Mouse (Mus musculus) bone marrow macrophage, adult 2 months (primary cell): ENCODE measurements around the gene Slc29a2. TPM values are rescaled to one million over a fixed set of nuclear protein-coding genes. Genes with fewer than 3 reads are reported as not detected.

ENCODE experiments used
- H3K27ac ChIP-seq: 2 replicates; pipeline ENCODE4 v1.5.1; 2012; ENCODE audit warnings: low read depth, low read length; ENCODE audit not compliant: insufficient read depth
- H3K4me1 ChIP-seq: 2 replicates; pipeline ENCODE4 v1.6.1; 2012; ENCODE audit warnings: low read length; ENCODE audit not compliant: control insufficient read depth, insufficient read depth
- H3K4me3 ChIP-seq: 2 replicates; pipeline ENCODE4 v1.5.1; 2012; ENCODE audit warnings: mild to moderate bottlenecking, low read length, moderate library complexity; ENCODE audit not compliant: insufficient read depth
- CTCF ChIP-seq: IDR thresholded peaks from 2 replicates; pipeline ENCODE4 v1.5.1; 2012; ENCODE audit warnings: low read depth, mild to moderate bottlenecking, low read length, moderate library complexity
- POLR2A ChIP-seq: IDR thresholded peaks from 2 replicates; pipeline ENCODE4 v1.6.1; 2012; ENCODE audit warnings: mild to moderate bottlenecking, low read depth, low read length, borderline replicate concordance
- polyA plus RNA-seq: library from polyadenylated mRNA; stranded (reverse); fragments of >200 nt; gene quantifications from 2 replicates; pipeline ENCODE4 v1.2.4, GENCODE M21; 2012; ENCODE audit not compliant: missing spikeins, insufficient read depth, insufficient read length

The Slc29a2 gene
- polyA plus RNA-seq, 1 experiment, result 1.2 TPM

- TF ChIP-seq CTCF (no peak), POLR2A (no peak)
- Histone ChIP-seq H3K27ac (no peak overlapping the region), H3K4me1 (peaks cover 21% of the 10 kb centered on the region), H3K4me3 (no peak overlapping the region)
These were observed 24.7 kb downstream of the Slc29a2 start for GRCm38 (mm10) chr19:5048138-5049056.

- no peak for TF ChIP-seq CTCF
- no peak for TF ChIP-seq POLR2A
- Histone ChIP-seq H3K4me1 (peaks cover 21% of the 10 kb centered on the region), H3K4me3 (no peak overlapping the region), H3K27ac (peak overlapping the region; percentile 62)
These were observed 25.7 kb downstream of the Slc29a2 start for GRCm38 (mm10) chr19:5049325-5049724.

- no peak for TF ChIP-seq POLR2A
- peak; percentile 22; the same call in 1 of the 2 replicates for TF ChIP-seq CTCF
- peak within 1 kb of the TSS; percentile 44 for H3K4me3 ChIP-seq
- peaks cover 21% of the 10 kb centered on the region for H3K4me1 ChIP-seq
- peak within 1 kb of the TSS; percentile 62 for H3K27ac ChIP-seq
These were observed 26.6 kb downstream of the Slc29a2 start, which contains the start of gene Rin1 for GRCm38 (mm10) chr19:5050047-5050905. TSS of gene Rin1 (plus strand) at chr19:5050481.

GRCm38 (mm10) chr19:5051031-5051430 lies 27.4 kb downstream of the Slc29a2 start:
- Histone ChIP-seq H3K4me1 (peaks cover 21% of the 10 kb centered on the region), H3K27ac (no peak overlapping the region), H3K4me3 (peak overlapping the region; percentile 44)
- TF ChIP-seq POLR2A (no peak), CTCF (no peak)

GRCm38 (mm10) chr19:5051515-5051914 lies 27.9 kb downstream of the Slc29a2 start:
- Histone ChIP-seq H3K4me3 (no peak overlapping the region), H3K27ac (no peak overlapping the region), H3K4me1 (peaks cover 21% of the 10 kb centered on the region)
- TF ChIP-seq CTCF, result no peak
- TF ChIP-seq POLR2A, result no peak

- H3K4me1 ChIP-seq, result peaks cover 21% of the 10 kb centered on the region
- TF ChIP-seq POLR2A, result no peak
- TF ChIP-seq CTCF, result no peak
- no peak overlapping the region for H3K4me3 ChIP-seq
- H3K27ac ChIP-seq, result no peak overlapping the region
These were observed 28.6 kb downstream of the Slc29a2 start for GRCm38 (mm10) chr19:5052166-5052822.

GRCm38 (mm10) chr19:5052853-5053252 lies 29.2 kb downstream of the Slc29a2 start:
- H3K27ac ChIP-seq, result no peak overlapping the region
- peaks cover 21% of the 10 kb centered on the region for H3K4me1 ChIP-seq
- TF ChIP-seq POLR2A, result no peak
- no peak for TF ChIP-seq CTCF
- H3K4me3 ChIP-seq, result no peak overlapping the region

- TF ChIP-seq CTCF (peak; percentile 53), POLR2A (no peak)
- Histone ChIP-seq H3K4me3 (no peak overlapping the region), H3K27ac (no peak overlapping the region), H3K4me1 (peaks cover 19% of the 10 kb centered on the region)
These were observed 30.2 kb downstream of the Slc29a2 start for GRCm38 (mm10) chr19:5053909-5054308.

- H3K27ac ChIP-seq, result no peak overlapping the region
- H3K4me3 ChIP-seq, result no peak overlapping the region
- H3K4me1 ChIP-seq, result no peaks in the 10 kb centered on the region
- TF ChIP-seq CTCF (peak; percentile 83), POLR2A (no peak)
These were observed 32.6 kb downstream of the Slc29a2 start for GRCm38 (mm10) chr19:5056251-5056650.
